Mouse (Mus musculus): ENCODE measurements at regions not wholly inside any gene's neighbourhood (a gene's known extent, or its start where the extent isn't known, plus 50 kb on each side); places are given as distances from the start of the nearest gene placed in this dataset.

DNA sequence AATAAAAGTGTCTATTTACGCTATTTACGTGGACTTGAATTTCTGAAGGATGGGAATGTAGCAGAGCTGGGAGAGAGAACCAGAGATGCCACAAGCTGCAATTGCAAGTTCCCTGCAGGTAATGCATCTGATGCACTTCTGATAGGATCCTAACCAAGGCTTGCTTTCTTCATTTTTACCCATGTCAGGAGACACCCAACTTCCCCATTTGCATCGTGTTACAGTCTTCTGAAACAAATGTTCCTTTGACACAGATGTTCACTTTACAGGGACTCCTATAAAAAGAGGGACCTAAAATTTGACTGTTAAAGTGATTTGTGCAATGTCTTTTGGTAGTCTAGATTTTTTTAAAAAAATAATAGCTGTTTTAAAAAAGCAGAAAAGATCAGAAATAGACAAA is 241.5 kb upstream of the Trib2 start:
- Histone ChIP-seq H3K4me1 (0 out of 2 replicates have a peak, but pooled peaks cover 2% of the 10 kb centered on the region), H3K27me3 (replicated peaks; ENCODE audit: low read depth, poor library complexity, severe bottlenecking) (no peaks in the 10 kb centered on the region), H3K36me3 (replicated peaks) (no peaks in the 10 kb centered on the region), H3K27ac (replicated peaks) (no peak overlapping the region), H3K4me3 (no peak overlapping the region), H3K9me3 (no peaks in the 10 kb centered on the region)
- no peak for DNase-seq (ENCODE audit: low spot score)
- WGBS: 87% methylated on average over 3 of the region's 3 CpGs

GRCm38 (mm10) chr12:16056831-16057230 is 240.1 kb upstream of the Trib2 start:
- Histone ChIP-seq H3K36me3 (replicated peaks) (no peaks in the 10 kb centered on the region), H3K9me3 (no peaks in the 10 kb centered on the region), H3K27me3 (replicated peaks; ENCODE audit: low read depth, poor library complexity, severe bottlenecking) (no peaks in the 10 kb centered on the region), H3K27ac (replicated peaks) (no peak overlapping the region), H3K4me1 (peaks cover 7% of the 10 kb centered on the region; the same call in 1 of the 2 replicates), H3K4me3 (no peak overlapping the region)
- WGBS: 74% methylated on average over 2 of the region's 2 CpGs
- DNase-seq (ENCODE audit: low spot score): no peak

- WGBS: 78% methylated on average over 1 of the region's 1 CpGs
- no peak for DNase-seq (ENCODE audit: low spot score)
- Histone ChIP-seq H3K9me3 (no peaks in the 10 kb centered on the region), H3K36me3 (replicated peaks) (no peaks in the 10 kb centered on the region), H3K4me3 (no peak overlapping the region), H3K4me1 (peaks cover 7% of the 10 kb centered on the region; the same call in 1 of the 2 replicates), H3K27me3 (replicated peaks; ENCODE audit: low read depth, poor library complexity, severe bottlenecking) (no peaks in the 10 kb centered on the region), H3K27ac (replicated peaks) (no peak overlapping the region)
These were observed 239.5 kb upstream of the Trib2 start for GRCm38 (mm10) chr12:16056216-16056615.

GRCm38 (mm10) chr12:16054591-16054990 is 237.9 kb upstream of the Trib2 start:
- DNase-seq (ENCODE audit: low spot score): no peak
- H3K27ac ChIP-seq (replicated peaks): no peak overlapping the region
- H3K27me3 ChIP-seq (replicated peaks; ENCODE audit: low read depth, poor library complexity, severe bottlenecking): no peaks in the 10 kb centered on the region
- WGBS: 78% methylated on average over 2 of the region's 2 CpGs
- peaks cover 7% of the 10 kb centered on the region; the same call in 1 of the 2 replicates for H3K4me1 ChIP-seq
- H3K36me3 ChIP-seq (replicated peaks): no peaks in the 10 kb centered on the region
- no peaks in the 10 kb centered on the region for H3K9me3 ChIP-seq
- no peak overlapping the region for H3K4me3 ChIP-seq

DNA sequence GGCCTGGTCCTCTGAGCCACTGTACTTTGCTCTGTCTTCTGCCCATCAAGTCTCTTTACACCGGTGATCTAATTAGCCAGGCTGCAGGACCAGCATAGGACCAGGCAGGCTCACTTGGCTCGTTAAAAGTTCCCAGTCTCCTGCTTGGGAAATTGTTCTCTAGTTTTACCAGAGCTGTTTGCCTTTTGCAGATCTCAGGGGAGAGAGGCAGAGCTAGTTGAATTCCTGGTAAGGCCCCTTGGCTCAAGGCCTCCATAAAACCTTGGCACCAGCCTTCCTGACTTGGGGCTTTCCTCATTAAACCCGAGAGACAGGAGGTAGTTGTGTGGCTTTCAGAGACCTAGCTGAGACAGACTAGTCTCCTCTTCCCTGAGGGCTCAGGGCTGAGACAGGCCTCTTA is 237.0 kb upstream of the Trib2 start:
- peaks cover 7% of the 10 kb centered on the region; the same call in 1 of the 2 replicates for H3K4me1 ChIP-seq
- no peaks in the 10 kb centered on the region for H3K9me3 ChIP-seq
- DNase-seq (ENCODE audit: low spot score): no peak
- 59% methylated on average over 3 of the region's 3 CpGs for WGBS
- H3K4me3 ChIP-seq: no peak overlapping the region
- H3K36me3 ChIP-seq (replicated peaks): no peaks in the 10 kb centered on the region
- no peak overlapping the region for H3K27ac ChIP-seq (replicated peaks)
- H3K27me3 ChIP-seq (replicated peaks; ENCODE audit: low read depth, poor library complexity, severe bottlenecking): no peaks in the 10 kb centered on the region

GRCm38 (mm10) chr12:16052998-16053397 is 236.3 kb upstream of the Trib2 start:
- peaks cover 7% of the 10 kb centered on the region; the same call in 1 of the 2 replicates for H3K4me1 ChIP-seq
- H3K36me3 ChIP-seq (replicated peaks): no peaks in the 10 kb centered on the region
- H3K4me3 ChIP-seq: no peak overlapping the region
- H3K9me3 ChIP-seq: no peaks in the 10 kb centered on the region
- no peaks in the 10 kb centered on the region for H3K27me3 ChIP-seq (replicated peaks; ENCODE audit: low read depth, poor library complexity, severe bottlenecking)
- 85% methylated on average over 1 of the region's 1 CpGs for WGBS
- DNase-seq (ENCODE audit: low spot score): no peak
- no peak overlapping the region for H3K27ac ChIP-seq (replicated peaks)

DNA sequence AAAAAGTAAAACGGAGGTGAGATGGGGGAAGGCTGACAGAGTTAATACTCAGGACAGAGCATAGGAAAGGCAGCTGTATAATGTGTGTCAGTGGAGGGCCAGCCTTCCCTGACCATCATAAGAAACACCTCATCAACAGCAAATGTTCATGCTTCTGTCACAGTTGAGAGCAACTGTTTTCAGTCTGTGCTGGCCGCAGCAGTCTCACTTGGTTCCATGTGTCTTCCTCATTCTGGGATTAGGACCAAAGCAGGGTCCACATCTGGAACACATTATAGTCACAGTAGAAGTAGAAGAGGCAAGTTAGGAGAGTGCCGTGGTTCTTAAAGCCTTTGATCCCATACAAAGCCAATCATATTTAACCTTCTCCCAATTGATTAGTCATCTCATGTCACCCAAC is 235.6 kb upstream of the Trib2 start:
- no peak for DNase-seq (ENCODE audit: low spot score)
- whole genome bisulfite sequencing: 46% methylated on average over 3 of the region's 3 CpGs

GRCm38 (mm10) chr12:16051439-16051838 is 234.7 kb upstream of the Trib2 start:
- H3K27me3 ChIP-seq (replicated peaks; ENCODE audit: low read depth, poor library complexity, severe bottlenecking): no peaks in the 10 kb centered on the region
- DNase-seq (ENCODE audit: low spot score): no peak
- no peak overlapping the region for H3K4me3 ChIP-seq
- H3K4me1 ChIP-seq: peaks cover 7% of the 10 kb centered on the region; the same call in 1 of the 2 replicates
- no peaks in the 10 kb centered on the region for H3K9me3 ChIP-seq
- no peak overlapping the region for H3K27ac ChIP-seq (replicated peaks)
- WGBS: 94% methylated on average over 2 of the region's 2 CpGs
- H3K36me3 ChIP-seq (replicated peaks): no peaks in the 10 kb centered on the region

More for the DNA sequence above, 235.6 kb upstream of the Trib2 start:
- Histone ChIP-seq H3K4me3 (no peak overlapping the region), H3K36me3 (replicated peaks) (no peaks in the 10 kb centered on the region), H3K27me3 (replicated peaks; ENCODE audit: low read depth, poor library complexity, severe bottlenecking) (no peaks in the 10 kb centered on the region), H3K27ac (replicated peaks) (no peak overlapping the region), H3K4me1 (peaks cover 7% of the 10 kb centered on the region; the same call in 1 of the 2 replicates), H3K9me3 (no peaks in the 10 kb centered on the region)

- no peaks in the 10 kb centered on the region for H3K27me3 ChIP-seq (replicated peaks; ENCODE audit: low read depth, poor library complexity, severe bottlenecking)
- no peak overlapping the region for H3K4me3 ChIP-seq
- 85% methylated on average over 4 of the region's 4 CpGs for WGBS
- H3K4me1 ChIP-seq: peaks cover 7% of the 10 kb centered on the region; the same call in 1 of the 2 replicates
- no peaks in the 10 kb centered on the region for H3K36me3 ChIP-seq (replicated peaks)
- H3K27ac ChIP-seq (replicated peaks): no peak overlapping the region
- no peak for DNase-seq (ENCODE audit: low spot score)
- H3K9me3 ChIP-seq: no peaks in the 10 kb centered on the region
These were observed 232.8 kb upstream of the Trib2 start for GRCm38 (mm10) chr12:16049545-16049944.

- H3K9me3 ChIP-seq: no peaks in the 10 kb centered on the region
- H3K27me3 ChIP-seq (replicated peaks; ENCODE audit: low read depth, poor library complexity, severe bottlenecking): no peaks in the 10 kb centered on the region
- H3K36me3 ChIP-seq (replicated peaks): no peaks in the 10 kb centered on the region
- no peak overlapping the region for H3K27ac ChIP-seq (replicated peaks)
- WGBS: 80% methylated on average over 1 of the region's 1 CpGs
- DNase-seq (ENCODE audit: low spot score): no peak
- no peaks in the 10 kb centered on the region for H3K4me1 ChIP-seq
- no peak overlapping the region for H3K4me3 ChIP-seq
These were observed 229.9 kb upstream of the Trib2 start for GRCm38 (mm10) chr12:16046643-16047042.

- H3K36me3 ChIP-seq (replicated peaks): no peaks in the 10 kb centered on the region
- H3K4me1 ChIP-seq: no peaks in the 10 kb centered on the region
- WGBS: 77% methylated on average over 5 of the region's 5 CpGs
- DNase-seq (ENCODE audit: low spot score): no peak
- no peaks in the 10 kb centered on the region for H3K9me3 ChIP-seq
- H3K27ac ChIP-seq (replicated peaks): no peak overlapping the region
- H3K4me3 ChIP-seq: no peak overlapping the region
- no peaks in the 10 kb centered on the region for H3K27me3 ChIP-seq (replicated peaks; ENCODE audit: low read depth, poor library complexity, severe bottlenecking)
These were observed 229.2 kb upstream of the Trib2 start for GRCm38 (mm10) chr12:16045791-16046494.

- 84% methylated on average over 8 of the region's 8 CpGs for WGBS
- no peak for DNase-seq (ENCODE audit: low spot score)
- Histone ChIP-seq H3K9me3 (no peaks in the 10 kb centered on the region), H3K27me3 (replicated peaks; ENCODE audit: low read depth, poor library complexity, severe bottlenecking) (no peaks in the 10 kb centered on the region), H3K27ac (replicated peaks) (no peak overlapping the region), H3K4me3 (no peak overlapping the region), H3K4me1 (no peaks in the 10 kb centered on the region), H3K36me3 (replicated peaks) (no peaks in the 10 kb centered on the region)
These were observed 226.9 kb upstream of the Trib2 start for GRCm38 (mm10) chr12:16043466-16044214.

- 92% methylated on average over 1 of the region's 1 CpGs for WGBS
- Histone ChIP-seq H3K36me3 (replicated peaks) (no peaks in the 10 kb centered on the region), H3K4me3 (no peak overlapping the region), H3K27me3 (replicated peaks; ENCODE audit: low read depth, poor library complexity, severe bottlenecking) (no peaks in the 10 kb centered on the region), H3K4me1 (no peaks in the 10 kb centered on the region), H3K9me3 (no peaks in the 10 kb centered on the region), H3K27ac (replicated peaks) (no peak overlapping the region)
- no peak for DNase-seq (ENCODE audit: low spot score)
These were observed 225.6 kb upstream of the Trib2 start for GRCm38 (mm10) chr12:16042362-16042761.

Measured in embryonic facial prominence, embryonic 10.5 days (tissue).